Mouse (Mus musculus): ENCODE results near the gene Sema6c. TPM values are rescaled to one million over a fixed set of nuclear protein-coding genes. Genes with fewer than 3 reads are reported as not detected.
"Not testable (repeated sequence)": the region's sequence is repeated elsewhere in the genome, so short reads cannot be mapped to it uniquely, and the experiment has no call there.

The Sema6c gene
- total and polyA plus RNA-seq, 3 experiments: 2.6 to 8.6 (median 3.8) TPM

- DNase-seq: no peak
Observed at GRCm38 (mm10) chr3:95186100-95186499, 25.8 kb downstream of the Sema6c start.

GRCm38 (mm10) chr3:95186888-95187287 is 26.6 kb downstream of the Sema6c start:
- peak; percentile 24 for DNase-seq

GRCm38 (mm10) chr3:95194721-95195135 is 34.5 kb downstream of the Sema6c start:
- DNase-seq: no peak

- DNase-seq: no peak
Observed at GRCm38 (mm10) chr3:95195772-95196171, 35.5 kb downstream of the Sema6c start.

DNA sequence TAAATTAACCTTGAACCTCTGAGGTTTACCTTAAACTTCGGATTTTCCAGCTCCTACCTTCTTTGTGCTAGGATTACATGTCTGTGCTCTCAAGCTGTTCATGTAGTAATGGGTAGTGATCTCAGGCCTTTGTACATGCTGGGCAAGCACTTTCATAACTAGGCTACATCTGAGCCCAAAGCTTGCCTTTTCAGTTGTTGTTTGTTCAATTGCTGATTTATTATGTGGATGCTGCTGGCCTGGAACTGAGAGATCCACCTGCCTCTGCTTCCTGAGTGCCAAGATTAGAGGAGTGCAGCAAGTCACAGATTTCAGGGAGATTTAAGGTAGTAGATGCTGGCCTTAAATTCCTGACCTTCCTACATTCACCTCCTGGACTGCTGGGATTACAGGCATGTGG is 38.8 kb downstream of the Sema6c start:
- DNase-seq: no peak

GRCm38 (mm10) chr3:95200132-95200531 is 39.9 kb downstream of the Sema6c start:
- no peak for DNase-seq

GRCm38 (mm10) chr3:95200562-95200961 is 40.3 kb downstream of the Sema6c start:
- DNase-seq: no peak

DNA sequence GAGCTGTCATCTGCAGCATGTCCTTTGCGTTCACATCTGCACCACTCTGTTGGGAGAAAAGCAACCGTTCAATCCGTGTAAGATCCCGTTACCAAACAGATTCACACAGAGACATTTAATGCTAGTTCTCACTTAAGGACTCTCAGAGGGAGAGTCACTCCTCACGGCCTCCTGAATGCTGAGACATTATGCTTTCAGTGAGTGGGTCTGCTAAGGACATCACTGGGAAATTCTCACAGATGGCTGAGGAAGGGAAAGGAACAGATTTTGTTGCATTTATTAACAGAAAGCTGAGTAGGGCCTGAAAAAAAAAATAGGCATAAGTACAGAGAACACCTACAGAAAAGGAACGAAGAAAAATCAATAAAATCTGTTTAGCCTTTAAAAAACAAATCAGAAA is 43.6 kb downstream of the Sema6c start:
- DNase-seq: no peak

GRCm38 (mm10) chr3:95208286-95208685 is 48.0 kb downstream of the Sema6c start:
- DNase-seq: no peak

DNA sequence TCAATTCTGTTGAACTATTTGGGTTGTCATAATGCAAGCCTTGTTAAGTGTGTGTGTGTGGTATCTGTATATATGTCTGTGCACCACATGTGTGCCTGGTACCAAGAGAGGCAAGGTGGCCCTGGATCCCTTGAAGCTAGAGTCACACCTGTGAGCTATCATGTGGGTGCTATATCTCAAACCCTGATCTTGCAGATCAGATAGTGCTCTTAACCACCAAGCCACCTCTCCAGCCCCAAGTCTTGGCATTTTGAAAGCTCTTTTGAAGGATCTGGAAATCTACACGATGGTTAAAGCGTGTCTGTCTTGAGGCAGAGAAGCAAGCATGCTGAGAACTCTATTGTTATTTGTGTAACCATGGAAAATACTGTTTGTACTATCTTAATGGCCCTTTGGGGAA is 50.3 kb downstream of the Sema6c start:
- no peak for DNase-seq

DNA sequence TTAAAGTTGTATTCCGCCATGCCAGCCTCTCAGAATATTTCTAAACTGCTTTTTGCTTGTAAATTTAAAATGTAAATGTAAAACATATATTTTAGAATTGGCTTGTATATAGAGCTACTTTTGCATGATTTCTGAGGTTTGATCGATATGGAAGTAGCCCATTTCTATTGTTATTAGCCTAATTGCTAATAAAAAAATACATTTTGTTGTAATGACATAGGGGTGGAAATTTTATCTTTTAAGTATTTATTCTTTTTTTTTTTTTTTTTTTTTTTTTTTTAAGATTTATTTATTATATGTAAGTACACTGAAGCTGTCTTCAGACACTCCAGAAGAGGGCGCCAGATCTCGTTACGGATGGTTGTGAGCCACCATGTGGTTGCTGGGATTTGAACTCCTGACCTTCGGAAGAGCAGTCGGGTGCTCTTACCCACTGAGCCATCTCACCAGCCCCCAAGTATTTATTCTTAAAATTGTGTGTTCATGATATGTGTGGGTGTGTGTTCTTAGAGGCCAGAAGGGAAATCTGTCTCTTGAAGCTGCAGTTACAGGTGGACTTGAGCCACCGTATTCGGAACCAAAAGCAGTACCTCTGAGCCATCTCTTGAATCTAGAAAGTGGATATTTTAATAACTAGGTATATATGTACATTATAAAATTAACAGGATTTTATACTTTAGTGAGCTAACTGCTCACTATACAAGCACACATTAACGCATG is 52.8 kb downstream of the Sema6c start:
- DNase-seq: not testable (repeated sequence)

DNA sequence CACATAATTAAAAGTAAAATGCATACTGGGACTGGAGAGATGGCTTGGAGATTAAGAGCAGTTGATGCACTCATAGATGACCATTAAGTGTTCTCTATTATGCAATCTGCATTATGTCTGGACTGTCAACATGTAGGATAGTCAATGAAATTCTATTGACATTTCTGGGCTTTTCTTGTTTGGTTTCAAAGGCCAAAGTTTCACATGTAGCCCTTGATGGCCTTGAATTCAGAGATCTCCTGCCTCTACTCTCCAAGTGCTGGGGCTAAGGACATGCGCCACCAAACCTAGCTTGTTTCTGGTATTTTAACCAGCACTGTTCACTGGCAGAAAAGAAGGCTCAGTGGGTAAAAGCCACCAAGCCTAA is 53.3 kb downstream of the Sema6c start:
- no peak for DNase-seq

DNA sequence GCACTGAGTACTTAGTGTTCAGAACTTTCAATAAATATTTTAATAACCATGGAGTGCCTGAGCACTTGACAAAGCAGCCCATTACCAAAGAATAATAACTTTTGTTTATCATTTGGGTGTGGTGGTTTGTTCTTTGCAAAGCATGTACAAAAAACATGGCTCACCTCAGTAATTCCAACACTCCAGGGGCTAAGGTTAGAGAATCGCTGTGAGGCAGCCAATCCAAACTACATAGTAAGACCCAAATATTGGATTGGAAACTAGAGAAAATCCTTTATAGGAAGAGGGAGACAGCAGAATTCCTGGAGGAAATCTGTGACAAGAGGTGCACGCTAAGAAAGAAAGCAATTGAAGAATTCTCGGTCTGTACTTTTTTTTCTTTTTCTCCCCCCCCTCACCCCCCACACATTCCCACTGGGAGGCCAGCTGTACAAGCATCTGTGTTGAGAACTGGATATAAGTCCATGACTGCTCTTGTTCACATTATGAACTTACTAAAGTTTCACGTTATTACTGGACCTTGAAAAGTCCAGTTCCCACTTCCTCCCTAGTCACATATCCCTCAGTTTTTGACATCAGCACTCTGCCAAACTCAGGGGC is 56.5 kb downstream of the Sema6c start:
- DNase-seq: no peak

DNA sequence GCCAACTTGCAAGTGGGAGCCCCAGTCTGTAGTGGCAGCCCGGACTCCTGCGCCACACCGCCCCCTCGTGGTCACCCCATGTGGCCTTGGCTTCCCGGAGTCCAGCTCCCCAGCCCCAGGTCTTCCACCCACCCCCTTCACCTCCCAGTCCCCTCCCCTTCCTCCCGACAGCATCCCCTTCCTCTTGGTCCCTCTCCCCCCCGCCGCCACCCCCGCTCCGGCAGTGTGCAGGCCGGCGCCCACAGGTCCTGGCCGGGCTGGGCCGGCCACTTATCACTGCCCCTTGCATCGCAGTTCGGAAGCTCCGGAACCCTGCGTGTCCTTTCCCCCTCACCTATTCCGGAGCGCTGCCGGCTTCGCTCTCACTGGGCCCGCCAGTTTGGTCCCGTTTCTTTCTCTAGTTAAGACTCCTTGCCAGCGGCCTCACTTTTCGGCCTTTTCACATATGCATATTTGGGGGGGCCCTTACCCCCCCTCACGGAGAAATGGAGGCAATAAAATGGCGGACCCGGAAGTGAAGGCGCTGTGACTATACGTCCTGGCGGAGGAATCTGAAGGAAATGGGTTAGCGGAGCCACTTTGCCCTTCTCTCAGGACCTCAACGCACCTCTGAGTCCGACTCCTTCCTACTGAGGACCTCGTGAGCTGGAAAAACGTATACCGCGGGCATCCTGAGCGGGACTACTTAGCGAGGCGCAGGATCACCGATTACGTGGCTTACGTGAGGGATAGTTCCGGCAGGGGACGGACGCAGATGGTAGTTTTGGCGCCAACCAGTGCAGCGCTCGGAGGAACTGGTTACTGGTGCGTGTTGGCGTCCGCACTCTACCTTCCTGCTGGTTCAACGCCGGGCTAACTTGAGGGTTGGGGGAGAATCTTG is 57.2 kb downstream of the Sema6c start, which contains the start of gene Gabpb2:
Gene Gabpb2, minus strand, starts transcription at position 662 of the 880 bp plus-strand sequence.
- peak; percentile 97 for DNase-seq

DNA sequence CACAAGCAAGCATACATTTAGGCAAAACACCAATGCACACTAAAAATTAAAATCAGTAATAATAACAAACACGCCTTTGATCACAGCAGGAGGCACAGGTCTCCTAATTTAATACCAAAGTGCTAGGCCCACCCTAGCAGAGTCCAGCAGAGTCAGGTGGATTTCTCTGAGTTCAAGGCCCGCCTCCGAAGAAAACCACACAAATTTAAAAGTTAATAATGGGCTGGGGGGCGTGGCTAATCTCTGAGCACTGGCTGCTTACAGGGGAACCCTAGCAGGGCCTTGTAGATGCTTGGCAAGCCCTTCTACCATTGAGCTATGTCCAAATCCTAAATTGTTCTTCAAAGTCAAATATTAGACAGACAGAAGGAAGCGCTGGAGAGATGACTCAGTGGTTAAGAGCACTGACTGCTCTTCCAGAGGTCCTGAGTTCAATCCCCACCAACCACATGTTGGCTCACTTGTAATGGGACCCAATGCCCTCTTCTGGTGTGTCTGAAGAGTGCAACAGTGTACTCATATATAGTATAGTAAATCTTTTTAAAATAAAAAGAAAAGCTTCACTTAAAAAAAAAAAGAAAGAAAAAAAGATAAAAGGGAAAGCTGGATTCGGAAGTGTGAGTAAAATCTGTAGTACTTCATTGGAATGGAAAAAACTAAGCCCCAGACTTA is 58.3 kb downstream of the Sema6c start:
- peak; percentile 23 for DNase-seq

DNA sequence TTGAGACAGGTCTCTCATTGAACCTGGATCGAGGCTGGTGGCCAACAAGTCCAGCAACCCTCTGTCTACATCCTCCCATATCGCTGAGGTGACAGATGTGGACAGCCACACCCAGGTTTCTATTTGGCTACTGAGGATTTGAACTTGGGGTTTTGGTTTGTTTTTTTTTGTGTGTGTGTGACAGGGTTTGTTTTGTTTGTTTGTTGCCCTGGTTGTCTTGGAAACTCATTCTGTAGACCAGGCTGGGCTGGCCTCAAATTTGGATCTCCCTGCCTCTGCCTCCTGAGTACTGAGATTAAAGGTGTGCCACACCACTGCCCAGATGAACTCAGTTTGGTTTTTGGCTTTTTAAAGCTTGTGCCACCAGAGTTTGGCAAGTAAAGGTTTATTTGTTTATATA is 62.8 kb downstream of the Sema6c start:
- DNase-seq: no peak

Small RNA genes within 50 kb of the gene (microRNA-seq; reads per million reads assigned to microRNA genes)
- 0 reads per million in 2 experiments for gene Mir8099-1

Other genes with a start within 250 kb of the Sema6c start
- gene Selenbp1, start 227.4 kb upstream of the Sema6c start, total RNA-seq (2021): 10 to 100 TPM; 47.5 to 52.7 TPM
- gene Selenbp1, start 227.4 kb upstream of the Sema6c start, polyA plus RNA-seq (2012; rRNA removed): 102 and 126 TPM in 2 replicates
- 10 to 100 TPM; 17.2 to 30.1 TPM for gene Rfx5, start 206.4 kb upstream of the Sema6c start, total RNA-seq (2021)
- 10.8 and 13.5 TPM in 2 replicates for gene Rfx5, start 206.4 kb upstream of the Sema6c start, polyA plus RNA-seq (2012; rRNA removed)
- 10 to 100 TPM; 57.0 to 68.7 TPM for gene Pi4kb, start 185.7 kb upstream of the Sema6c start, total RNA-seq (2021)
- 29.3 and 29.9 TPM in 2 replicates for gene Pi4kb, start 185.7 kb upstream of the Sema6c start, polyA plus RNA-seq (2012; rRNA removed)
- gene Zfp687, start 145.0 kb upstream of the Sema6c start, total RNA-seq (2021): 10 to 100 TPM; 26.3 to 29.5 TPM
- 27.9 and 32.0 TPM in 2 replicates for gene Zfp687, start 145.0 kb upstream of the Sema6c start, polyA plus RNA-seq (2012; rRNA removed)
- gene Psmd4, start 117.8 kb upstream of the Sema6c start, total RNA-seq (2021): 100 to 1,000 TPM; 312 to 335 TPM
- 105 and 114 TPM in 2 replicates for gene Psmd4, start 117.8 kb upstream of the Sema6c start, polyA plus RNA-seq (2012; rRNA removed)
- 10 to 100 TPM; 40.8 to 49.9 TPM for gene Pip5k1a, start 53.5 kb upstream of the Sema6c start, total RNA-seq (2021)
- 16.4 and 18.7 TPM in 2 replicates for gene Pip5k1a, start 53.5 kb upstream of the Sema6c start, polyA plus RNA-seq (2012; rRNA removed)
- gene Vps72, start 49.4 kb upstream of the Sema6c start, total RNA-seq (2021): 10 to 100 TPM; 52.4 to 64.0 TPM
- 82.4 and 83.0 TPM in 2 replicates for gene Vps72, start 49.4 kb upstream of the Sema6c start, polyA plus RNA-seq (2012; rRNA removed)
- gene Tmod4, start 36.0 kb upstream of the Sema6c start, total RNA-seq (2021): under 1 TPM; 0.48 to 0.52 TPM
- 0.17 and 0.30 TPM in 2 replicates for gene Tmod4, start 36.0 kb upstream of the Sema6c start, polyA plus RNA-seq (2012; rRNA removed)
- 10 to 100 TPM; 33.4 to 37.0 TPM for gene Scnm1, start 26.4 kb upstream of the Sema6c start, total RNA-seq (2021)
- 17.6 and 18.6 TPM in 2 replicates for gene Scnm1, start 26.4 kb upstream of the Sema6c start, polyA plus RNA-seq (2012; rRNA removed)
- 1 to 10 TPM; 7.1 to 9.0 TPM for gene Lysmd1, start 26.4 kb upstream of the Sema6c start, total RNA-seq (2021)
- gene Lysmd1, start 26.4 kb upstream of the Sema6c start, polyA plus RNA-seq (2012; rRNA removed): 3.7 and 4.7 TPM in 2 replicates
- 1 to 10 TPM; 2.0 to 2.2 TPM for gene Tnfaip8l2, start 18.1 kb upstream of the Sema6c start, total RNA-seq (2021)
- 3.7 and 4.9 TPM in 2 replicates for gene Tnfaip8l2, start 18.1 kb upstream of the Sema6c start, polyA plus RNA-seq (2012; rRNA removed)
- gene Gabpb2, start 57.5 kb downstream of the Sema6c start, total RNA-seq (2021): 10 to 100 TPM; 19.0 to 21.1 TPM
- gene Gabpb2, start 57.5 kb downstream of the Sema6c start, polyA plus RNA-seq (2012; rRNA removed): 4.0 and 4.5 TPM in 2 replicates
- gene Cdc42se1, start 68.3 kb downstream of the Sema6c start, total RNA-seq (2021): 100 to 1,000 TPM in 1 of 2 experiments, 10 to 100 TPM in 1; 89.7 to 102 TPM
- gene Cdc42se1, start 68.3 kb downstream of the Sema6c start, polyA plus RNA-seq (2012; rRNA removed): 46.1 and 53.0 TPM in 2 replicates
- gene Mllt11, start 71.7 kb downstream of the Sema6c start, total RNA-seq (2021): 1 to 10 TPM; 8.0 to 8.7 TPM
- gene Mllt11, start 71.7 kb downstream of the Sema6c start, polyA plus RNA-seq (2012; rRNA removed): 7.2 and 9.2 TPM in 2 replicates
- under 1 TPM in 1 of 2 experiments, not detected in 1; 0.21 TPM for gene Gm128, start 81.1 kb downstream of the Sema6c start, total RNA-seq (2021)
- gene Gm128, start 81.1 kb downstream of the Sema6c start, polyA plus RNA-seq (2012; rRNA removed): 0.20 and 0.22 TPM in 2 replicates
- gene Bnipl, start 90.7 kb downstream of the Sema6c start, total RNA-seq (2021): not detected
- gene Bnipl, start 90.7 kb downstream of the Sema6c start, polyA plus RNA-seq (2012; rRNA removed): not detected in 2 replicates
- gene Mindy1, start 120.9 kb downstream of the Sema6c start, total RNA-seq (2021): 100 to 1,000 TPM; 131 to 139 TPM
- gene Mindy1, start 120.9 kb downstream of the Sema6c start, polyA plus RNA-seq (2012; rRNA removed): 209 and 296 TPM in 2 replicates
- gene Prune1, start 121.6 kb downstream of the Sema6c start, total RNA-seq (2021): 10 to 100 TPM; 26.3 to 31.1 TPM
- 14.1 and 15.4 TPM in 2 replicates for gene Prune1, start 121.6 kb downstream of the Sema6c start, polyA plus RNA-seq (2012; rRNA removed)
- gene Anxa9, start 146.7 kb downstream of the Sema6c start, total RNA-seq (2021): 1 to 10 TPM; 1.2 to 2.5 TPM
- 0.88 and 1.3 TPM in 2 replicates for gene Anxa9, start 146.7 kb downstream of the Sema6c start, polyA plus RNA-seq (2012; rRNA removed)
- gene Cers2, start 154.3 kb downstream of the Sema6c start, total RNA-seq (2021): 100 to 1,000 TPM; 224 to 263 TPM
- gene Cers2, start 154.3 kb downstream of the Sema6c start, polyA plus RNA-seq (2012; rRNA removed): 78.7 and 99.1 TPM in 2 replicates
- 10 to 100 TPM; 20.7 to 21.7 TPM for gene Setdb1, start 196.7 kb downstream of the Sema6c start, total RNA-seq (2021)
- 6.9 and 7.6 TPM in 2 replicates for gene Setdb1, start 196.7 kb downstream of the Sema6c start, polyA plus RNA-seq (2012; rRNA removed)
- not detected for gene 4930558C23Rik, start 242.4 kb downstream of the Sema6c start, total RNA-seq (2021)
- not detected in 2 replicates for gene 4930558C23Rik, start 242.4 kb downstream of the Sema6c start, polyA plus RNA-seq (2012; rRNA removed)

All from adrenal gland, adult 2 months (tissue).